Comparison of ENCODE assay signal across 8 mouse cellular contexts in genomic region chr13:67060161-67060785, GRCm38 (mm10). TPM values are rescaled to one million over a fixed set of nuclear protein-coding genes. Genes with fewer than 3 reads are reported as not detected.
A peak's percentile ranks its signal among the peaks of the same experiment; 100 is the strongest.
DNase-seq lines count a peak whose midpoint lies in the region; ATAC-seq and TF ChIP-seq lines count a peak whose summit lies in the region.

No protein-coding gene starts in this region.

- TF ChIP-seq POLR2A in MEL (IDR thresholded peaks at IDR 0.05; ENCODE audit: control insufficient read depth in 1 of 2, insufficient read depth in 1 of 2, low read depth in 1 of 2, low read length in 2 of 2, poor library complexity in 1 of 2) = no peak

- H3K4me3 ChIP-seq in heart, embryonic 12.5 days = peak overlapping the region; percentile 77
- H3K4me3 ChIP-seq in MEL (ENCODE audit: control insufficient read depth in 1 of 2, insufficient read depth in 1 of 2, low read depth in 2 of 2, low read length in 2 of 2) = peak overlapping the region; percentile 84 to 99
- H3K4me3 ChIP-seq in forebrain, embryonic 13.5 days = peak overlapping the region; percentile 75
- peak overlapping the region; percentile 74 for H3K4me3 ChIP-seq in limb, embryonic 13.5 days

- TF ChIP-seq CTCF in MEL (IDR thresholded peaks at IDR 0.05 in 2 of 3, conservative IDR thresholded peaks at IDR 0.05 in 1 of 3; ENCODE audit: control insufficient read depth in 1 of 3, insufficient read depth in 1 of 3, low read depth in 2 of 3, low read length in 3 of 3, poor library complexity in 1 of 3, severe bottlenecking in 1 of 3) = no peak

- no peak for TF ChIP-seq RAD21 in MEL (IDR thresholded peaks at IDR 0.05; ENCODE audit: low read depth, low read length)

- no peak for DNase-seq in heart, adult 9 months (ENCODE audit: low spot score in 2 of 2)
- DNase-seq in MEL (ENCODE audit: low read depth, low spot score) = peak; percentile 26
- DNase-seq in naive thymus-derived CD4-positive, alpha-beta T cell, adult 2 months (ENCODE audit: low read depth) = peak; percentile 33
- DNase-seq in urinary bladder, postnatal 14 days (ENCODE audit: low spot score) = no peak
- DNase-seq in frontal cortex, postnatal 10 days (ENCODE audit: low spot score in 2 of 2) = no peak

- no peaks in the 10 kb centered on the region for H3K36me3 ChIP-seq in heart, embryonic 12.5 days
- peaks cover 0 to 3% of the 10 kb centered on the region in 2 experiments; a peak in 1 of 4 replicates for H3K36me3 ChIP-seq in MEL (ENCODE audit: control insufficient read depth in 1 of 2, insufficient read depth in 2 of 2, low read length in 2 of 2)
- no peaks in the 10 kb centered on the region for H3K36me3 ChIP-seq in forebrain, embryonic 13.5 days (ENCODE audit: poor library complexity, severe bottlenecking)
- no peaks in the 10 kb centered on the region; the same call in 1 of the 2 replicates for H3K36me3 ChIP-seq in limb, embryonic 13.5 days

- peak overlapping the region; percentile 80 for H3K9ac ChIP-seq in heart, embryonic 12.5 days
- H3K9ac ChIP-seq in MEL (ENCODE audit: control insufficient read depth, low read depth, low read length, poor library complexity, severe bottlenecking) = peak overlapping the region; percentile 78
- peak overlapping the region; percentile 84 for H3K9ac ChIP-seq in forebrain, embryonic 13.5 days
- H3K9ac ChIP-seq in limb, embryonic 13.5 days = peak overlapping the region; percentile 79

- H3K27ac ChIP-seq in heart, embryonic 12.5 days (ENCODE audit: poor library complexity, severe bottlenecking) = peak overlapping the region; percentile 90
- H3K27ac ChIP-seq in MEL (ENCODE audit: control insufficient read depth, low read depth, low read length) = peak overlapping the region; percentile 45
- H3K27ac ChIP-seq in forebrain, embryonic 13.5 days = peak overlapping the region; percentile 65
- H3K27ac ChIP-seq in limb, embryonic 13.5 days = peak overlapping the region; percentile 86; the same call in 1 of the 2 replicates

- TF ChIP-seq EP300 in MEL (IDR thresholded peaks at IDR 0.05; ENCODE audit: low read depth in 1 of 2, low read length in 2 of 2) = no peak

- no peaks in the 10 kb centered on the region for H3K27me3 ChIP-seq in heart, embryonic 12.5 days (replicated peaks)
- H3K27me3 ChIP-seq in MEL (ENCODE audit: control insufficient read depth in 1 of 2, insufficient read depth in 2 of 2, low read length in 2 of 2) = no peaks in the 10 kb centered on the region
- no peaks in the 10 kb centered on the region for H3K27me3 ChIP-seq in forebrain, embryonic 13.5 days
- no peaks in the 10 kb centered on the region for H3K27me3 ChIP-seq in limb, embryonic 13.5 days

- H3K4me1 ChIP-seq in heart, embryonic 12.5 days (replicated peaks) = 0 out of 2 replicates have a peak, but pooled peaks cover 4% of the 10 kb centered on the region
- peaks cover 0 to 5% of the 10 kb centered on the region in 2 experiments; a peak in 1 of 4 replicates for H3K4me1 ChIP-seq in MEL (ENCODE audit: control insufficient read depth in 1 of 2, insufficient read depth in 2 of 2, low read length in 2 of 2)
- H3K4me1 ChIP-seq in forebrain, embryonic 13.5 days = peaks cover 7% of the 10 kb centered on the region
- H3K4me1 ChIP-seq in limb, embryonic 13.5 days = peaks cover 5% of the 10 kb centered on the region

- ATAC-seq in heart, embryonic 12.5 days (ENCODE audit: insufficient number of reproducible peaks, low FRiP score) = peak; percentile 51
- ATAC-seq in forebrain, embryonic 13.5 days = peak; percentile 54
- peak; percentile 60 for ATAC-seq in limb, embryonic 13.5 days (ENCODE audit: low FRiP score, low read depth)

- H3K9me3 ChIP-seq in heart, embryonic 12.5 days (replicated peaks) = no peaks in the 10 kb centered on the region
- no peaks in the 10 kb centered on the region for H3K9me3 ChIP-seq in MEL (replicated peaks; ENCODE audit: insufficient read depth, low read length)
- peaks cover 12% of the 10 kb centered on the region for H3K9me3 ChIP-seq in forebrain, embryonic 13.5 days (replicated peaks)
- H3K9me3 ChIP-seq in limb, embryonic 13.5 days = peaks cover 6% of the 10 kb centered on the region; the same call in 1 of the 2 replicates

- H3K4me2 ChIP-seq in heart, embryonic 12.5 days = peak overlapping the region; percentile 84
- peak overlapping the region; percentile 76 for H3K4me2 ChIP-seq in forebrain, embryonic 13.5 days
- H3K4me2 ChIP-seq in limb, embryonic 13.5 days (replicated peaks) = peak overlapping the region; percentile 77

- no peaks in the 10 kb centered on the region for H3K79me2 ChIP-seq in MEL (ENCODE audit: control insufficient read depth, insufficient read depth, low read length, poor library complexity)

- WGBS in heart, embryonic 12.5 days = 5% methylated on average over 12 of the region's 12 CpGs
- WGBS in forebrain, embryonic 13.5 days = 4% methylated on average over 12 of the region's 12 CpGs
- WGBS in limb, embryonic 13.5 days = 4% methylated on average over 12 of the region's 12 CpGs

TF ChIP-seq in MEL, 35 proteins besides CTCF, POLR2A, EP300 and RAD21:
- TF ChIP-seq MEF2A (IDR thresholded peaks at IDR 0.05; ENCODE audit: extremely low read depth, insufficient replicate concordance, low read depth, low read length, poor library complexity, severe bottlenecking) (no peak), ZC3H11A (IDR thresholded peaks at IDR 0.05; ENCODE audit: low read depth, low read length) (no peak), NRF1 (IDR thresholded peaks at IDR 0.05; ENCODE audit: insufficient read depth, low read depth, low read length, poor library complexity, severe bottlenecking) (no peak), E2F4 (IDR thresholded peaks at IDR 0.05; ENCODE audit: borderline replicate concordance, low read depth, low read length) (no peak), ETS1 (IDR thresholded peaks at IDR 0.05; ENCODE audit: low read depth, low read length) (no peak), RCOR1 (IDR thresholded peaks at IDR 0.05; ENCODE audit: low read depth, low read length) (no peak), ZKSCAN1 (IDR thresholded peaks at IDR 0.05; ENCODE audit: low read depth, low read length) (no peak), ZNF384 (IDR thresholded peaks at IDR 0.05; ENCODE audit: low read depth, low read length) (no peak), MAZ (IDR thresholded peaks at IDR 0.05; ENCODE audit: low read depth, low read length) (no peak), MAFK (IDR thresholded peaks at IDR 0.05; ENCODE audit: borderline replicate concordance, low read depth, low read length) (no peak), MYC (IDR thresholded peaks at IDR 0.05; ENCODE audit: low read depth, low read length) (no peak), KAT2A (conservative IDR thresholded peaks at IDR 0.05; ENCODE audit: low read depth, low read length) (no peak), SIN3A (IDR thresholded peaks at IDR 0.05; ENCODE audit: low read length) (no peak), ELF1 (IDR thresholded peaks at IDR 0.05; ENCODE audit: low read depth, low read length) (no peak), POLR2AphosphoS5 (IDR thresholded peaks at IDR 0.05; ENCODE audit: borderline replicate concordance, low read depth, low read length) (no peak), ZMIZ1 (IDR thresholded peaks at IDR 0.05; ENCODE audit: low read depth, low read length) (no peak), POLR2AphosphoS2 (IDR thresholded peaks at IDR 0.05; ENCODE audit: low read length) (no peak), GATA1 (IDR thresholded peaks at IDR 0.05; ENCODE audit: low read depth, low read length) (no peak)

RNA-seq across cellular contexts. Expression of gene Zfp712, which starts 0.7 kb away (rescaled TPM):
- 2.7 and 2.8 TPM in 2 replicates for polyA plus RNA-seq in heart, embryonic 12.5 days (2016; fragmentation: Nextera tagmentation; extraction: Ambion mirVana)
- 0.69 and 0.85 TPM in 2 replicates for total RNA-seq in MEL (2012; rRNA removed)
- polyA plus RNA-seq in MEL (2012; ENCODE audit: insufficient read depth in 1 of 2, insufficient read length in 2 of 2, low read depth in 1 of 2, low replicate concordance in 2 of 2, missing spikeins in 1 of 2) = under 1 TPM in 1 of 2 experiments, not detected in 1; 0.47 TPM
- 5.6 and 6.8 TPM in 2 replicates for polyA plus RNA-seq in forebrain, embryonic 13.5 days (2015; fragmentation: Nextera tagmentation; extraction: Ambion mirVana)
- 4.8 and 4.9 TPM in 2 replicates for polyA plus RNA-seq in limb, embryonic 13.5 days (2015; fragmentation: Nextera tagmentation; extraction: Ambion mirVana)

RNA-seq across cellular contexts. Expression of gene Zfp708, which starts 37.5 kb away (rescaled TPM):
- polyA plus RNA-seq in heart, embryonic 12.5 days (2016; fragmentation: Nextera tagmentation; extraction: Ambion mirVana) = 3.0 and 3.9 TPM in 2 replicates
- 0.81 and 1.0 TPM in 2 replicates for total RNA-seq in MEL (2012; rRNA removed)
- polyA plus RNA-seq in MEL (2012; ENCODE audit: insufficient read depth in 1 of 2, insufficient read length in 2 of 2, low read depth in 1 of 2, low replicate concordance in 2 of 2, missing spikeins in 1 of 2) = under 1 TPM in 1 of 2 experiments, not detected in 1; 0.39 TPM
- polyA plus RNA-seq in forebrain, embryonic 13.5 days (2015; fragmentation: Nextera tagmentation; extraction: Ambion mirVana) = 9.0 TPM in 2 replicates
- polyA plus RNA-seq in limb, embryonic 13.5 days (2015; fragmentation: Nextera tagmentation; extraction: Ambion mirVana) = 7.2 and 8.4 TPM in 2 replicates

RNA-seq across cellular contexts. Expression of gene Gm28557, which starts 48.1 kb away (rescaled TPM):
- polyA plus RNA-seq in heart, embryonic 12.5 days (2016; fragmentation: Nextera tagmentation; extraction: Ambion mirVana) = 2.1 TPM in 2 replicates
- total RNA-seq in MEL (2012; rRNA removed) = 2.2 and 2.9 TPM in 2 replicates
- polyA plus RNA-seq in MEL (2012; ENCODE audit: insufficient read depth in 1 of 2, insufficient read length in 2 of 2, low read depth in 1 of 2, low replicate concordance in 2 of 2, missing spikeins in 1 of 2) = 1 to 10 TPM in 1 of 2 experiments, not detected in 1; 2.1 TPM
- polyA plus RNA-seq in forebrain, embryonic 13.5 days (2015; fragmentation: Nextera tagmentation; extraction: Ambion mirVana) = 2.3 TPM in 2 replicates
- polyA plus RNA-seq in limb, embryonic 13.5 days (2015; fragmentation: Nextera tagmentation; extraction: Ambion mirVana) = 2.6 and 3.0 TPM in 2 replicates

RNA-seq across cellular contexts. Expression of gene Rslcan18, which starts 55.8 kb away (rescaled TPM):
- polyA plus RNA-seq in heart, embryonic 12.5 days (2016; fragmentation: Nextera tagmentation; extraction: Ambion mirVana) = 0.31 and 0.56 TPM in 2 replicates
- total RNA-seq in MEL (2012; rRNA removed) = 0.19 and 0.26 TPM in 2 replicates
- under 1 TPM in 1 of 2 experiments, not detected in 1; 0.11 TPM for polyA plus RNA-seq in MEL (2012; ENCODE audit: insufficient read depth in 1 of 2, insufficient read length in 2 of 2, low read depth in 1 of 2, low replicate concordance in 2 of 2, missing spikeins in 1 of 2)
- 0.10 TPM in 1 of 2 replicates, not detected in the other for polyA plus RNA-seq in forebrain, embryonic 13.5 days (2015; fragmentation: Nextera tagmentation; extraction: Ambion mirVana)
- polyA plus RNA-seq in limb, embryonic 13.5 days (2015; fragmentation: Nextera tagmentation; extraction: Ambion mirVana) = 0.25 and 0.32 TPM in 2 replicates

Comparison
In these comparisons a context has a peak if more than half of its experiments do, and no peak if none do; other contexts are left out.
1. DNase-seq: peak in MEL (single experiment) and naive thymus-derived CD4-positive, alpha-beta T cell, adult 2 months (single experiment); none in heart, adult 9 months (0 of 2), urinary bladder, postnatal 14 days (single experiment) and frontal cortex, postnatal 10 days (0 of 2).
2. Peak in every context shown above with its lines, with median percentiles within 50 percentile points of each other: ATAC-seq, H3K27ac ChIP-seq, H3K4me2 ChIP-seq, H3K4me3 ChIP-seq and H3K9ac ChIP-seq.